Mouse (Mus musculus): ENCODE data around the gene Sun1. TPM values are rescaled to one million over a fixed set of nuclear protein-coding genes. Genes with fewer than 3 reads are reported as not detected.

Gene Sun1
- polyA plus RNA-seq, 1 experiment from 2014 or later: 42.1 TPM

GRCm38 (mm10) chr5:139209685-139210026 is 9.2 kb downstream of the Sun1 start:
- WGBS: 93% methylated on average over 7 of the region's 7 CpGs

GRCm38 (mm10) chr5:139211737-139212385 is 11.4 kb downstream of the Sun1 start:
- Histone ChIP-seq H3K27me3 (replicated peaks) (no peaks in the 10 kb centered on the region), H3K4me1 (0 out of 2 replicates have a peak, but pooled peaks cover 8% of the 10 kb centered on the region), H3K36me3 (peaks cover 28% of the 10 kb centered on the region), H3K9ac (replicated peaks) (no peak overlapping the region), H3K4me2 (no peak overlapping the region), H3K4me3 (replicated peaks) (no peak overlapping the region), H3K9me3 (replicated peaks) (no peaks in the 10 kb centered on the region), H3K27ac (replicated peaks) (no peak overlapping the region)
- ATAC-seq (ENCODE audit: low FRiP score): no peak
- WGBS: 93% methylated on average over 11 of the region's 11 CpGs

More at GRCm38 (mm10) chr5:139209685-139210026, 9.2 kb downstream of the Sun1 start:
- Histone ChIP-seq H3K9ac (replicated peaks) (no peak overlapping the region), H3K36me3 (peaks cover 10% of the 10 kb centered on the region), H3K27ac (replicated peaks) (no peak overlapping the region), H3K4me3 (replicated peaks) (no peak overlapping the region), H3K4me2 (no peak overlapping the region), H3K9me3 (replicated peaks) (no peaks in the 10 kb centered on the region), H3K4me1 (peaks cover 21% of the 10 kb centered on the region), H3K27me3 (replicated peaks) (no peaks in the 10 kb centered on the region)
- no peak for ATAC-seq (ENCODE audit: low FRiP score)

GRCm38 (mm10) chr5:139214298-139214697 is 13.9 kb downstream of the Sun1 start:
- no peak overlapping the region for H3K9ac ChIP-seq (replicated peaks)
- ATAC-seq (ENCODE audit: low FRiP score): no peak
- peaks cover 34% of the 10 kb centered on the region for H3K36me3 ChIP-seq
- no peaks in the 10 kb centered on the region for H3K27me3 ChIP-seq (replicated peaks)
- H3K4me3 ChIP-seq (replicated peaks): no peak overlapping the region
- H3K9me3 ChIP-seq (replicated peaks): no peaks in the 10 kb centered on the region
- no peak overlapping the region for H3K4me2 ChIP-seq
- H3K27ac ChIP-seq (replicated peaks): no peak overlapping the region
- no peaks in the 10 kb centered on the region for H3K4me1 ChIP-seq

- H3K4me2 ChIP-seq: no peak overlapping the region
- H3K4me1 ChIP-seq: no peaks in the 10 kb centered on the region
- H3K4me3 ChIP-seq (replicated peaks): no peak overlapping the region
- H3K27ac ChIP-seq (replicated peaks): no peak overlapping the region
- no peaks in the 10 kb centered on the region for H3K9me3 ChIP-seq (replicated peaks)
- H3K36me3 ChIP-seq: peaks cover 32% of the 10 kb centered on the region
- ATAC-seq (ENCODE audit: low FRiP score): no peak
- 97% methylated on average over 5 of the region's 5 CpGs for WGBS
- H3K27me3 ChIP-seq (replicated peaks): no peaks in the 10 kb centered on the region
- no peak overlapping the region for H3K9ac ChIP-seq (replicated peaks)
Observed at GRCm38 (mm10) chr5:139215184-139215583, 14.7 kb downstream of the Sun1 start.

GRCm38 (mm10) chr5:139216121-139216520 is 15.7 kb downstream of the Sun1 start:
- 92% methylated on average over 2 of the region's 2 CpGs for WGBS
- H3K9me3 ChIP-seq (replicated peaks): no peaks in the 10 kb centered on the region
- no peak overlapping the region for H3K4me3 ChIP-seq (replicated peaks)
- H3K27ac ChIP-seq (replicated peaks): no peak overlapping the region
- no peak for ATAC-seq (ENCODE audit: low FRiP score)
- H3K4me2 ChIP-seq: no peak overlapping the region
- peaks cover 32% of the 10 kb centered on the region for H3K36me3 ChIP-seq
- no peaks in the 10 kb centered on the region for H3K4me1 ChIP-seq
- no peaks in the 10 kb centered on the region for H3K27me3 ChIP-seq (replicated peaks)
- no peak overlapping the region for H3K9ac ChIP-seq (replicated peaks)

- ATAC-seq (ENCODE audit: low FRiP score): no peak
- H3K27me3 ChIP-seq (replicated peaks): no peaks in the 10 kb centered on the region
- no peaks in the 10 kb centered on the region for H3K9me3 ChIP-seq (replicated peaks)
- no peak overlapping the region for H3K4me3 ChIP-seq (replicated peaks)
- no peak overlapping the region for H3K9ac ChIP-seq (replicated peaks)
- peaks cover 39% of the 10 kb centered on the region for H3K36me3 ChIP-seq
- no peak overlapping the region for H3K27ac ChIP-seq (replicated peaks)
- no peaks in the 10 kb centered on the region for H3K4me1 ChIP-seq
- WGBS: 77% methylated on average over 3 of the region's 3 CpGs
- H3K4me2 ChIP-seq: no peak overlapping the region
Observed at GRCm38 (mm10) chr5:139216774-139217173, 16.3 kb downstream of the Sun1 start.

- 91% methylated on average over 4 of the region's 4 CpGs for WGBS
Observed at GRCm38 (mm10) chr5:139220006-139220515, 19.6 kb downstream of the Sun1 start.

GRCm38 (mm10) chr5:139220610-139221009 is 20.2 kb downstream of the Sun1 start:
- no peaks in the 10 kb centered on the region for H3K4me1 ChIP-seq
- ATAC-seq (ENCODE audit: low FRiP score): no peak
- no peak overlapping the region for H3K4me3 ChIP-seq (replicated peaks)
- no peak overlapping the region for H3K27ac ChIP-seq (replicated peaks)
- no peak overlapping the region for H3K9ac ChIP-seq (replicated peaks)
- H3K9me3 ChIP-seq (replicated peaks): no peaks in the 10 kb centered on the region
- peaks cover 64% of the 10 kb centered on the region for H3K36me3 ChIP-seq
- no peak overlapping the region for H3K4me2 ChIP-seq
- H3K27me3 ChIP-seq (replicated peaks): no peaks in the 10 kb centered on the region
- WGBS: 90% methylated on average over 4 of the region's 4 CpGs

More at GRCm38 (mm10) chr5:139220006-139220515, 19.6 kb downstream of the Sun1 start:
- Histone ChIP-seq H3K27ac (replicated peaks) (no peak overlapping the region), H3K9ac (replicated peaks) (no peak overlapping the region), H3K27me3 (replicated peaks) (no peaks in the 10 kb centered on the region), H3K4me3 (replicated peaks) (no peak overlapping the region), H3K4me1 (no peaks in the 10 kb centered on the region), H3K36me3 (peaks cover 63% of the 10 kb centered on the region), H3K9me3 (replicated peaks) (no peaks in the 10 kb centered on the region), H3K4me2 (no peak overlapping the region)
- ATAC-seq (ENCODE audit: low FRiP score): no peak

GRCm38 (mm10) chr5:139223331-139223730 is 22.9 kb downstream of the Sun1 start:
- Histone ChIP-seq H3K4me3 (replicated peaks) (no peak overlapping the region), H3K27ac (replicated peaks) (no peak overlapping the region), H3K9ac (replicated peaks) (no peak overlapping the region), H3K36me3 (peaks cover 73% of the 10 kb centered on the region), H3K27me3 (replicated peaks) (no peaks in the 10 kb centered on the region), H3K4me1 (no peaks in the 10 kb centered on the region), H3K4me2 (no peak overlapping the region), H3K9me3 (replicated peaks) (no peaks in the 10 kb centered on the region)
- WGBS: 96% methylated on average over 10 of the region's 10 CpGs
- ATAC-seq (ENCODE audit: low FRiP score): no peak

- no peaks in the 10 kb centered on the region for H3K27me3 ChIP-seq (replicated peaks)
- no peaks in the 10 kb centered on the region for H3K9me3 ChIP-seq (replicated peaks)
- no peak overlapping the region for H3K4me3 ChIP-seq (replicated peaks)
- H3K27ac ChIP-seq (replicated peaks): no peak overlapping the region
- 90% methylated on average over 4 of the region's 4 CpGs for WGBS
- no peak for ATAC-seq (ENCODE audit: low FRiP score)
- no peak overlapping the region for H3K9ac ChIP-seq (replicated peaks)
- peaks cover 91% of the 10 kb centered on the region for H3K36me3 ChIP-seq
- H3K4me2 ChIP-seq: no peak overlapping the region
- H3K4me1 ChIP-seq: no peaks in the 10 kb centered on the region
Observed at GRCm38 (mm10) chr5:139227236-139227635, 26.8 kb downstream of the Sun1 start.

GRCm38 (mm10) chr5:139227645-139228044 is 27.2 kb downstream of the Sun1 start:
- peaks cover 92% of the 10 kb centered on the region for H3K36me3 ChIP-seq
- no peak for ATAC-seq (ENCODE audit: low FRiP score)
- H3K4me1 ChIP-seq: no peaks in the 10 kb centered on the region
- H3K27ac ChIP-seq (replicated peaks): no peak overlapping the region
- 98% methylated on average over 2 of the region's 2 CpGs for WGBS
- H3K27me3 ChIP-seq (replicated peaks): no peaks in the 10 kb centered on the region
- no peak overlapping the region for H3K4me2 ChIP-seq
- H3K9me3 ChIP-seq (replicated peaks): no peaks in the 10 kb centered on the region
- no peak overlapping the region for H3K4me3 ChIP-seq (replicated peaks)
- no peak overlapping the region for H3K9ac ChIP-seq (replicated peaks)

GRCm38 (mm10) chr5:139228318-139228717 is 27.9 kb downstream of the Sun1 start:
- 96% methylated on average over 3 of the region's 3 CpGs for WGBS
- ATAC-seq (ENCODE audit: low FRiP score): no peak
- H3K27ac ChIP-seq (replicated peaks): no peak overlapping the region

More at GRCm38 (mm10) chr5:139228318-139228717, 27.9 kb downstream of the Sun1 start:
- H3K27me3 ChIP-seq (replicated peaks): no peaks in the 10 kb centered on the region
- H3K9me3 ChIP-seq (replicated peaks): no peaks in the 10 kb centered on the region
- H3K4me1 ChIP-seq: no peaks in the 10 kb centered on the region
- H3K36me3 ChIP-seq: peaks cover 94% of the 10 kb centered on the region
- H3K4me3 ChIP-seq (replicated peaks): no peak overlapping the region
- no peak overlapping the region for H3K4me2 ChIP-seq
- no peak overlapping the region for H3K9ac ChIP-seq (replicated peaks)

Data from neural tube, embryonic 15.5 days (tissue).